Mouse (Mus musculus): ENCODE measurements around the gene Hprt.
A peak's percentile ranks its signal among the peaks of the same experiment; 100 is the strongest.
"Not testable (repeated sequence)": the region's sequence is repeated elsewhere in the genome, so short reads cannot be mapped to it uniquely, and the experiment has no call there.

Gene Hprt

GRCm38 (mm10) chrX:52987905-52988783 lies at the start of gene Hprt:
TSS of gene Hprt (plus strand) at chrX:52988137.
- peak; percentile 77 for DNase-seq

DNA sequence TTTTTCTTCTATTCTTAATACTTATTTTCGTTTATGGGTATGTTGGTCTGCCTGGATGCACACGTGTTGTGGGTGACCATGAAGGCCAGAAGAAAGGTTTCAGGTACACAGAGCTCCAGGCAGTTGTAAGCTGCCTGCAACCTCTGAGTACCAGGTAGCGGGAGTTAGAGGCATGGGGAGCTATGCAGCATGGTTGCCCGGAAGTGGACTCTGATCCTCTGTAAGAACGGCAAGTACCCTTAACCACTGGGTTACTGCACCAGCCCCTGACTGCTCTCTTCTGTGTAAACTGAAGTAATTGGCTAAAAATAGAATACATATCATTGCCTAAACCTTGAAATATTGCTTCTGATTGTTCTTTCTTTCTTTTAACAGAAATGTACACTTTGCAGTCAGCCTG lies 42.4 kb upstream of the Hprt start:
- no peak for DNase-seq

DNA sequence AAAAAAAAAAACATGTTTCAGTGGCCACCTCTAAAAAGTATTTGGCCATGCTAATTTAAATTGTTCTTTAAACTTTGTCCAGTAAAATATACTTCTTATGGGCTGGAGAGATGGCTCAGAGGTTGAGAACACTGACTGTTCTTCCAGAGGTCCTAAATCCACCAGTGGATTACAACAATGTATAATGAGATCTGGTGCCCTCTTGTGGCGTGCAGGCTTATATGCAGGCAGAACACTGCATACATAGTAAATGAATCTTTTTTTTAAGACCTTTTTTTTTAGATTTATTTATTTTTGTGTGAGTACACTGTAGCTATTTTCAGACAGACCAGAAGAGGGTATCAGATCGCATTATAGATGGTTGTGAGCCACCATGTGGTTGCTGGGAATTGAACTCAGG lies 38.2 kb upstream of the Hprt start:
- no peak for DNase-seq

DNA sequence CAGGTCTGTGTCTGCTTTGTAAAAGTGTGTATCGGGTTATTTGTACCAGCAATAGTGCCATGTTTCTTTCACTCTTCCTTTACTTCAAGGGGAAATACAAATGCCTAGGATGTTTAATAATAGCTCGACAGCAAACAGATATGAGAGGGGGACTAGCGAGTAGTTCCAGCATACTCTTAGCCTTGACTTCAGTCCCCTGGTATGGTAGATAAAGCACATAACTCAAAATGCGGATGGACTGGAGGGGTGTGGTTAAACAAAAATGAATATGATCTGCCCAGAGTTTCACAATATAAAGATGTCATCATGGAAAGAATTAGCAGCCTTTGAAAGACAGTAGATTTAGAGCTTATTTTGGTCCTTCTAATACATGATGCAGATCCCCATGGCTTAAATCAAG lies 31.0 kb upstream of the Hprt start:
- DNase-seq, result no peak

- DNase-seq, result no peak
These were observed 26.3 kb upstream of the Hprt start for GRCm38 (mm10) chrX:52961559-52962110.

DNA sequence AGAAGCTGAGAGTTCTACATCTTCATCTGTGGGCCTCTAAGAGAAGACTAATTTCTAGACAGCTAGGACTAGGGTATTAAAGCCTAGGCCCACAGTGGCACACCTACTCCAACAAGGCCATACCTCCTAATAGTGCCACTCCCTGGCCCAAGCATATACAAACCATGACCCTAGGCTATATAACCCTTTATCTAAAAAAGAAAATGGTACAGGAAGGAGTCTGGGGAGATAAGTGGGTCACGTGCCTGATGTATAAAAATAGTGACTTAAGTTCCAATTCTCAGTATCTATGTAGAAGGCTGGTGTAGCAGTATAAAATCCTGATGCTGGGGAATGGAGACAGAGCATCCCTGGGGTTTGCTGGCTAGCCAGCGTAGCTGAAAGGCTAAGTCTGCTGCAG lies 22.8 kb upstream of the Hprt start:
- no peak for DNase-seq

DNA sequence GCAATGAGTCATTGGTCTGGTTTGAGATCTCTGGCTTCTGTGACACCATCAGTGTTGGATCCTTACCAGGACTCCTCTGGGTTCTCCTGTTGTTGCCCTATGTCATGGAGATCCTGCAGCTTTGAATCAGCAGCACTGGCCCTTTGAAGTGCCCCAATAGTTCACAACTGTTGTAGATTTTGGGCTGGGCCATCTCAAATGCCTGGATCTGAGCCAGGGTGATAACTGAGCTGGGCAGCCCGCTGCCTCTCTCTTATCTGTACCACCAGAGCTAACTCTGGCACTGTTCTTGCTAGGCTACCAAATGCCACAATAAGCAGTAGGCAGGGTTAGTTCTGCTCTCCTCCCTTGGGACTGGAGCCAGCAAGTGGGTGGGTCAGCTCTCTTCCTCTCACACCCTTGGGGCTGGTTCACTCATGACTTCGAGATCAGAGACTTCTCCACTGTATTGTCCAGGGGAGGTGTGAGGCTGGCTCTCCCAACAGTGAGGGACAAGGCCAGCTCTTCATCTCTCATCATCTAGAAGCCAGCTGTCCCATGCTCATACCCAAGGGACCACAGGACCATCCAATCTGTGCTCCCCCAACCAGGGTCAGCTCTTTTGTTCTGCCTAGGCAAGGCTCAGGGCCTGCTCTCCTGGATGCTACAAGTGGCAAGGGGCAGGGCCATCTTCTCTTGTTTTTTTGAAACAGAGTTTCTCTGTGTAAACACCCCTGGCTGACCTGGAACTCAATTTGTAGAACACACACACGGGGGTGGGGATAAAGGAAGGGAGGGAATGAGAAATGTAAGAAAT lies 16.5 kb upstream of the Hprt start:
- DNase-seq, result no peak

- DNase-seq, result no peak
These were observed 15.8 kb upstream of the Hprt start for GRCm38 (mm10) chrX:52972129-52972528.

DNA sequence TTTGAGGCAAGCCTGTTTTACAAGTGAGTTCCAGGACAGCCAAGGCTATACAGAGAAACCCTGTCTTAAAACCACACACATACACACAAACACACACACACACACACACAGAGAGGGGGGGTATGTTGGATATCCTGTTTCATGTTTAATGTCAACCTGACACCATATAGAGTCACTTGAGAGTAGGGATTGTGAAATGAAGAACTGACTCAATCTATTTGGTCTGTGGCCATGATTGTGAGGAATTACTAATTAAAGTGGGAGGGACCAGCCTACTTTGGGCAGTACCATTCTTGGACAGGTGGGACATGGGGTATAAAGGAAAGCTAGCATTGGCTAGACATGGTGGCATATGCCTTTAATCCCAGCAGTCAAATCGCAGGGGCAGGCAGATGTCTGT lies 15.3 kb upstream of the Hprt start:
- DNase-seq, result no peak

DNA sequence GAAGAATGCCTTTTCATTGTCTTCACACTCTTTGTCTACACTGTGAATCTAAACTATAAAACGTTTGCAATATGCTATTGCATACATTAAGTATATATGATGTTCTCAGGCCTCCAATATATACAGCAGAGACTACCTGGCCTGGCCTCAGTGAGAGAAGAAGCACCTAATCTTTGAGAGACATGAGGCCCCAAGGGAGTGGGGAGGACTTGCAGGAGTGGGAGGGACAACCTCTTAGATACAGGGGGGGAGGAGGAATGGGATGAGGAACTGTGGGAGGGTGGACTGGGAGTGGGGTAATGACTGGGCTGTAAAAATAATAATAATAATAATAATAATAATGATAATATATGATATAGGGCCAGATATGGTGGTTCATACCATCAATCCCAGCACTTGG lies 9.4 kb upstream of the Hprt start:
- no peak for DNase-seq

GRCm38 (mm10) chrX:52981378-52981777 lies 6.6 kb upstream of the Hprt start:
- DNase-seq, result no peak

GRCm38 (mm10) chrX:52994726-52995125 lies 6.8 kb downstream of the Hprt start:
- not testable (repeated sequence) for DNase-seq

DNA sequence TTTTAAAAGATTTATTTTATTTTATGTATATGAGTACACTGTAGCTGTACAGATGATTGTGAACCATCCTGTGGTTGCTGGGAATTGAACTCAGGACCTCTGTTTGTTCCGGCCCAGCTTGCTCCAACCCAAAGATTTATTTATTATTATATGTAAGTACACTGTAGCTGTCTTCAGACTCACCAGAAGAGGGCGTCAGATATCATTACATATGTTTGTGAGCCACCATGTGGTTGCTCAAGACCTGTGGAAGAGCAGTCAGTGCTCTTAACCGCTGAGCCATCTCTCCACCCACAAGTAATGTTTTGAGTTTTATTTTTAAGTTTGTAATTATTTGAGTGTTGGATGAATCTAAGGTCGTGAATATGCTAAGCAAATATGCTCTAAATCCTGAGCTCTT lies 16.9 kb downstream of the Hprt start:
- DNase-seq, result not testable (repeated sequence)

DNA sequence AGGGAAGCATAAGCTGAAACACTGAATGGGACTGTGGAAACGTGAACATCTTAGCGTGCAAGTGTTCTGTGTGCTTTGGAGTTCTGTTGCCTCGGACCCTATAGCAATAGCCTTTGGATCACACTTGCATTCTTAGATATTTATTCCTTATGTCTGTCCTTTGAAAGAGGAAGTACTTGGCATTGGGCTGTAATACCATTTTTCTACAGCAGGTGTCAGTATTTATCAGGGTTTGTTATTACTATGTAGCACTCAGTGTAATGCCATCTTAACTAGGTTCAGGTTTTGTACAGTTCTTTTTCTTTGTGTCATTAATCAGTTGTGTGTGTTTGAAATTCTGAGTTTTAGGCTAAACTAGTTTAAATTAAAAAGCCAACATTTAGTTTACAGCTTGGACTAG lies 18.1 kb downstream of the Hprt start:
- no peak for DNase-seq

DNA sequence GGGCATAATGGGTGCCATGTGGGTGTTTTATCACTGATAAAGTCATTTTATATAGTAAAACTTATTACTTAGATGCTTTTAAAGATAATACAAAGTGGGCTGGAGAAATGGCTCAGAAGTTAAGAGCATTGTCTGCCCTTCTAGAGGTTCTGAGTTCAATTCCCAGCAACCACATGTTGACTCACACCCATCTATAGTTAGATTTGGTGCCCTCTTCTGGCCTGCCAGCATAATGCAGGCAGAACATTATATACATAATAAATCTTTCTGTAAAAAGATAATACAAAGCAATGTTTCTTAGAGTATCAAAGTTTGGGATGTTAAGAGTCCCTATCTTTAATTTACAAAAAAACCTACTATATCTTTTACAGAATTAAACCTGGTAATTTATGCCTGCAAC lies 27.6 kb downstream of the Hprt start:
- no peak for DNase-seq

DNA sequence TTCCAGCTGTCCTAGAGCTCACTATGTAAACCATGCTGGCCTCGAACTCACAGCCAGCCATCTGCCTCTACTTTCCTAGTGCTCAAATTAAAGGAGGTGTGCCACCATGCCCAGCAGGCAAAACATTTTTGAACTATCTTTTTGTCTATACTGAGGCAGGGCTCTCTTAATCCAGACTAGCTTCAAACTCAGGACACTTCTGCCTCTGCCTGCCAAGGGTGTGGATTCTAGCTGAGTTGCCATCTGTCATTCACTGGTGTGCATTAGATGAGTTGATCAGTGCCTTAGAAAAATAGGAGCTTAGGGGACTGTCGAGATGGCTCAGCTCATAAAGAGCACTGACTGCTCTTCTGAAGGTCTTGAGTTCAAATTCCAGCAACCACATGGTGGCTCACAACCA lies 35.1 kb downstream of the Hprt start:
- peak; percentile 40 for DNase-seq

- not testable (repeated sequence) for DNase-seq
These were observed 36.3 kb downstream of the Hprt start for GRCm38 (mm10) chrX:53024268-53024667.

- DNase-seq, result no peak
These were observed 37.7 kb downstream of the Hprt start for GRCm38 (mm10) chrX:53025471-53026223.

- DNase-seq, result no peak
These were observed 41.6 kb downstream of the Hprt start for GRCm38 (mm10) chrX:53029559-53029958.

DNA sequence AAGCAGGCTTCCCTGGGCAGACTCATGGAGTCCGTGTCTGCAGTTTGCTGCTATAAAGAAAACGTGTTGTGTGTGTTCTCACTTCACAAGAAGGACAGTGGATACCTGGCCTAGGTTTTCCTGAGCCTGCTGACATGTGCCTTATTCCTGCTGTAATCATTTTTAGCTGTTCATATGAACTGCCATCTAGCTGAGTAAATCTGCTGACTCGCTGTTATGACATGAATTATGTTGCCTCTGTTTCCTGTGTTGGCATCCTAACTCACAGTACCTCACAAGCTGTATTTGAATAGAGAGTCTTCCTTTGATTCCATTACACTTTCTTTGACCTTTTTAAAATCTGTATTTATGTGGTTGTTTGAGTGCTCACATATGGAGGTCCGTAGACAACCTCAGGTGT lies 50.3 kb downstream of the Hprt start:
- no peak for DNase-seq

GRCm38 (mm10) chrX:53039651-53040050 lies 51.7 kb downstream of the Hprt start:
- no peak for DNase-seq

DNA sequence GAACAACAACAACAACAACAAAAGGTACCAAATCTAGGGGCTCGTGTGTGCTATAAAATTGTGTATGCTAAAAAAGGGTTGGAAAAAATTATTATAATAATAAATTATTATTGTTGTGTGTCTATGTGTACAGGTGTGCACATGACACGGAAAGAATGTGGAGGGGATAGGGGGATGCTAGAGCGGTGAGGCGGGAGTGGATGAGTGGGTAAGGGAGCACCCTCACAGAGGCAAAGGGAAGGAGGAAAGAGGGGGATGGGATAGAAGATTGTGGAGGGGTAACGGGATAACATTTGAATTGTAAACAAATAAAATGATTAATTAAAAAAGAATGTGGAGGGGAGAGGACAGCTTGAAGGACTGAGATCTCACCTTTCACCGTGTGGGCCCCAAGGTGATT lies 52.2 kb downstream of the Hprt start:
- no peak for DNase-seq

- DNase-seq, result no peak
These were observed 53.1 kb downstream of the Hprt start for GRCm38 (mm10) chrX:53041006-53041405.

All from cerebellum, adult 11 months (tissue).